Mouse (Mus musculus) retina, postnatal 7 days (tissue): Measurements from ENCODE around the gene Atp1a2.

ENCODE experiments used
- DNase-seq: peaks from one replicate; pipeline ENCODE4 v3.0.0-alpha.2; 2012; ENCODE audit warnings: low read depth, low spot score

Atp1a2 gene

DNA sequence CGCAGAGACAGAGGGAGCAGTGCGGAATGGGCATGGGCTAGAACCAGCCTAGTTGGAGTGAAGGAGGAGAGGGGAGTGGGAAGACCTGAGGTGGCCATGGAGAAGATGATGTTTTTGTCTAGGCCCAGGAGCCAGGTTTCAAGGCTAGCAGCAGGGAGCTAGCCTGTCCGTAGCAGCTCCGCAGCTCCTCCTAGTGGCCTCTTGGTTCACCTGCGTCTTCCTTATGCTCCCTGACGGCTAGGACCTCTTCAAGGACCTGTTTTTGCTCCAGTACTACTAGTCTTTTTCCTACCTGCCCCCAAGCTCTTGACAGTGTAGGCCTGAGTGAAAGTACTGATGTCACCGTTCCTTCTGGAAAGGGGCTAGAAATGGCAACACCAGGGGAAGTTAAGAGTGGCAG lies 26.9 kb upstream of the Atp1a2 start:
- peak; percentile 73 for DNase-seq

DNA sequence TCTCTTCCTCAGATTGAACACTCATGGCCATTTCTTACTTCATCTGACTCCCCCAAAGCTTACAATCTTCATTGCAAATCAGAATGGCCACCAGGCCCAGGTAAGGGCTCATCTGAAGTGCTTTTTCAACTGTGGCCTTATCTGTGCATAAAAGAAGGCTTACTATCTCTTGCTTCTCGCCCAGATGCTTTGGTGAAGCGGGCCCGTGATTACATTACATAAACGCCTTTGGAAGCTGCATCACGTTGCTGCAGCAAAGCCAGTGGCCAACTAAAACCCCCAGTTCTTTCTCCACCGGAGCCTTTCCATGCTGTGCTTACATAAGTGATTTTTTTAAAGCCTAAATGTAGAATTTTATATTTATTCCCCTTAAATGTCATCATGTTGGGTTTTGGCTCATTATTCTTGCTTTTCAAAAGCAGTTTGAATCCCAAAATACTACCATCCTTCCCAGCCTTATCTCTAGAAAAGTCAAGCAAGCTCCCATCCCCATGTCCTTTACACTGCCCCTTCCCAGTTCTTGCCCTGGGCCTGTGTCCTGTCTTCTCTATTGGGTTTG lies 26.0 kb upstream of the Atp1a2 start:
- no peak for DNase-seq

DNA sequence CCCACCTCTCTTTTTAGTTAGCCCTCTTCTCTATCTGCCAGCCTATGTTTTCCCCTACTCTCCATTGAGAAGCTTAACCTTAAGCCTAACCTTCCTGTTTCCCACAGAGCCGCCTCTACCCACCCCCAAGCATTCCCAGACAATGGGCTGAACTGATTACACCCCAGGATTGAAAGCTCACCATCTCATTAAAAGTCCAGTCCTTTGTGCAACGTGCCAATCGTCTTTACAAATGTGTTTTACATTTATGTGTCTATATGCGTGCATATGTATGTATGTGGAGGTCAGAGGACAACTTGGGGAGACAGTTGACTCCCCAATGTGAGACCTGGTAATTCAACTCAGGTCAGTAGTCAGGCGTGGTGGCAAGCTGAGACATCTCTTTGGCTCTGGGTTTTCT lies 25.4 kb upstream of the Atp1a2 start:
- no peak for DNase-seq

DNA sequence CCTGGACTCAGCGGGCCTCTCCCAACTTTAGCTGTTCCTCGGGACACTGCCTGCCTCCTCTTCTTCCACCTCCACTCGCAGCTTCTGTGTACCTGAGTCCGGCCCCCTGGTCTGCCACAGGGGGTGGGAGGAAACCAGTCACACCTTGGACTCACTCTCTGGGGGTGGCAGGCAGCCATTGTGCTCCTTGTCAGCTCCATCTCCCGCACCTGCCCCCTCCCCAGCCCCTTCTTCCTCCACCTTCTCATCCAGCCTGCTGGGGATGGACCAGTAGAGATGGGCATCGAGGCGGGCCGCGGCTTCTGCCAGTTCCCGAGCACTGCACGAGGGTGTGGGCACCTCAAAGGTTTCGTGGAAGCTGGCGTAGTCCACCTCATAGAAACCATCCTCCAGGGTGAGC lies 24.9 kb upstream of the Atp1a2 start:
- no peak for DNase-seq

DNA sequence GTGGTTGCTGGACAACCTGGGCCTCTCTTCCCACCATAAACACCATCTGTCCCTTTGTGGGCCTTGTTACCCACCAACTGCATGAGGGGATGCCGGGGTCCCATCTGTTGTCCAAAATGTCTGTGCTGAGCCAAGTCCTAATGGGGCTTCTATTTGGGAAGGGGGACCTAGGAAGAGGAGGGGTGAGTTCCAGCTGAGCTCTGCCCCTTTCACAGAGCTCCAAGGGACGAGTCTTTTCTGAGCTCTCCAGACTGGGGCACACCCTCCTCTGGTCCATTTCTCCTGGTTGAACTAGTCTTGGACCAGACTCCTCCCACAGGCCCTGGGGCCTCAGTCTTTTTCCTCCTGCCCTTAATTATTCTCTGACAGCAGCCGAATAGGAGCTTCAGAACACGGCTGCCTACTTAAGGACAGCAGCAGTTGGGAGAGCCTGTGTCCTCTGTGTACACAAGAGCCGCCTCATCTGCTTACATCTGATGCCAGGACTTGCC lies 22.1 kb upstream of the Atp1a2 start:
- DNase-seq = no peak

GRCm38 (mm10) chr1:172319346-172319745 lies 21.5 kb upstream of the Atp1a2 start:
- no peak for DNase-seq

DNA sequence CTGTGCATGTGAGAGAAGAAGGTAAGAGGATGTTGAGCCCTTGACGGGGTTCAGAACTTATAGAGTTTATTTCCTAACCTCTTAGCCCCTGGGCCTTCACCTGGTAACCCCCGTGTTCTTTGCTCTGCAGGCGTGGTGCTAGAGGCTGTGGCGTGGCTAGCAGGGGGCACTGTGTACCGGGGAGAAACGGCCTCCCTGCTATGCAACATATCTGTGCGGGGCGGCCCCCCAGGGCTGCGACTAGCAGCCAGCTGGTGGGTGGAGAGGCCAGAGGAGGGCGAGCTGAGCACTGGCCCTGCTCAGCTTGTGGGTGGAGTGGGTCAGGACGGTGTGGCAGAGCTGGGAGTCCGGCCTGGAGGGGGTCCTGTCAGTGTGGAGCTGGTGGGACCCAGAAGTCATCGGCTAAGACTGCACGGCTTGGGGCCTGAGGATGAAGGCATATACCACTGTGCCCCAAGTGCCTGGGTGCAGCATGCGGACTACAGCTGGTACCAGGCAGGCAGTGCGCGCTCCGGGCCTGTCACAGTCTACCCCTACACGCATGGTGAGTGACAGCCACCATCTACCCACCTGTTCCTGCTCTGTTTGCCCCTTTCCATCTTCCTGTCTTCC lies 20.7 kb upstream of the Atp1a2 start:
- DNase-seq = no peak

GRCm38 (mm10) chr1:172317946-172318345 lies 20.1 kb upstream of the Atp1a2 start:
- DNase-seq = no peak

GRCm38 (mm10) chr1:172317431-172317830 lies 19.6 kb upstream of the Atp1a2 start:
- no peak for DNase-seq

DNA sequence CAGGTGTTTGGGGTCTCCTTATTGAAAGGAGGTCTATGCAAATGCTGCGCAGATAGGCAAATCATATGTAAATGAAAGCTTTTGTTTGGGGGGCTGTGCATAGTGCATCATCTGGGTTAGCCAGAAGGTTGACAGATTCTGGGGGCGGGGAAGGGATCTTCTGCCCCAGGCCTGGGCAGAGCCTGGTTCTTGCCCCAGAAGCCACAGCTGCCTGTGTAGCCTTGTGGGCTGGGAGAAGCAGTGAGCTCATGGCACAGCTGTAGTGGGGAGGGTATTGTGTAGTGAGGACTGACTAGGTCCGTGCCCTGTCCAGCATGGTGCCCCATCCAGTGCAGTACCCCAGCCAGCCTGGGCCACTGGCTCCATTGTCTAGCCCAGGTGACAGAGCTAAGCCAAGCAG lies 17.0 kb upstream of the Atp1a2 start:
- no peak for DNase-seq

- no peak for DNase-seq
Measured at GRCm38 (mm10) chr1:172313613-172314411, 15.9 kb upstream of the Atp1a2 start.

DNA sequence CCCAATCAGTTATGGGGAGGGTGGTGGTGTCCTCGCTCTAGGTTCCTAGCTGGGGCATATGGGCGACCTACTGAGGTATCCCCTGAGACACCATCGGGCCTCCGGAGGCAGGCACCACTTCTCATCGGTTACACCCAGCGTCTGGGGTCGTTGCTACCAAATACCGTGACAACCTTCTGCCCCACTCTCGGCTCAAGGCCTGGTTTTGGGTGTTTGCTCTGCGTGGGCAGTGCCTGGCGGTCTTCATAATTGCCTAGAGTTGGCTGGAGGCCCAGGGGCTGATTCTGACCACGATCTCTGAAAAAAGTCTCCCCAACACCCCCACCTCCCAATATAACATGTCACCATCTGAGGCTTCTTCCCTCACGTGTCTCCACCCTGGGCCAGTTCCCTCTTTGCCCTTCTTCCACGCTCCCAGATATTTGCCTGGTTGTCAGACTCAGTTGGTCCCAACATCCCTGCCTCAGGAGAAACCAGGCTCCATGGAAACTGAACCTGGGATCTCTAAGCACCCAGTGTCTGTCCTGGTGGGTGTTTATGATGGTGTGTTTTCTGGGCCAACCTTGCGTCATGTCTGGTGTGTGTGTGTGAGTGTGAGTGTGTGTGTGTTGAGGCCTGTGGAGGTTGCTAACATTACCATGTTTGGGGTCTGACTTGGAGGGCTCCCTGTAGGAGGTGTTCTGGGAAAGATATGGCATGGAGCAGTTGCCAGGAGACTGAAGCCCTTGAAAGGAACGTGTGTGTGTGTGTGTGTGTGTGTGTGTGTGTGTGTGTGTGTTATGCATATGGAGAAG lies 15.1 kb upstream of the Atp1a2 start:
- DNase-seq = no peak

DNA sequence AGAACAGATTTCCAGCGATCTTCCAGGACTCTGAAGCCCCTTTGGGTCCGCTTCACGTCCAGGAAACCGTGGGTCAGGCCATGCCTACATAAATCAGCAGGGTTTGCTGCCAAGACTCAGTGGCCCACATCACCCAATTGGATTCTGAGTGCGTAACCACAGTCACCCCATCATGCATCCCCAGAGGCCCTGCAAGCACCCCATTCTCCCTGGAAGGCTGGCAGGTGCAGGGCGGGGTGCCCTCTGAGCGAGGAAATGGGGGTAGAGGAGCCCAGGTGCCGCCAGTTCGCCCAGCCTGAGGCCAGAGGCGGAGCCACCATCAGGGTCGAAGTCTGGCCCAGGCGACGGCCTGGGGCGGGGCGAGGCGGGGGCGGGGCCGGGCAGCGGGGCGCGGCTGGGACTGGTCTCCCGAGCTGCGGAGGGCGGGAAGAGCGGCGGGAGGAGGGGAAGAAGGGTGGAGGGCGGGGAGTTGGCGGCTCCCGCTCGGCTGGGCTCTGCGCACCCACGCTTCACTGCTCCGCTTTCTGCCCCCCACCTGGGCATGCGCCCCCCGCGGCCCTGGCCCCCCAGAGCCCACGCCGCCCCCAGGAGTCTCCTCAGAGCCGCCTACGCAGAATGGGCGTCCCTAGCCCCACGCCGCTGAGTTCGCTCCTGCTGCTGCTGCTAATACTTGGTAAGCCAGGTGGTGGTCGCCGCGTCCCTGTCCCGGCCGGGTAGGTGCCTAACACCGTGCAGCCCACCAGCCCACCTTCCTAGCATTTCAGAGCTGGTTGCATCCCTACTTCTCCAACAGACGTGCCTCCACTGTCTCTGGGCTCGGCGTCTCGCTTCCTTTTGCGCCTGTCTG lies 14.3 kb upstream of the Atp1a2 start:
- peak; percentile 69 for DNase-seq

- no peak for DNase-seq
Measured at GRCm38 (mm10) chr1:172311248-172311906, 13.5 kb upstream of the Atp1a2 start.

DNA sequence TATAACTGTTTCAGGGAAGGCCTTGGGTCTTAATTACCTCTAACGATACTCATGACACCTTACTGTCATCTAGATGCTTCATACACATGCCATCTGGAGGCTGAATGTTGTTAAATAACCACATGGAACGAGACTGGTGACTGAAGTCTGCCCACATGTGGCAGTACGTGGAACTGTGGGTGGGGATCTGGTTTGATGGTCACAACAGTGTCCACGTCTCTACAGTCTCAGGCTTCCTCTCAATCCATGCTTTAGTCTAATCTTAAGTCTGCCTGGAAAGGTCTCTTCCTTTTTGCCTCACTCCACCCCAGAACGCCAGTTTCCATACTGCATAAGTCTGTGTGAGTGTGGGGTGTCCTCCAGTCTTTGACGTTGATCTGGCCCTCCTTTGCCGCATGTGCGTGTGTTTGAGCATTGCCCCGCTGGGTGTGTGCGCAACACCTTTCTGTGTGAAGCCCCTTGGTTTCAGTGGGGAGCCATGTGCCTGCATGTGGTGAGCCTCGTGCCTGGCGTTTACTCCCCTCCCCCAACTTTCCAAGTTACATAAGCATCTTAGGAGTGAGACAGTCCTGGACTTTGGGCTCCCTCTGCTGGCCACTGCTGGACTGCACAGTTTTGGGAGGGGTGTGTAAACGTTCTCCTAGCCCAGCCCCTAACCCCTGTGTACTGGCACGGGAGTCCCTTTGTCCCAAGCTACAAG lies 12.0 kb upstream of the Atp1a2 start:
- DNase-seq = peak; percentile 95

DNA sequence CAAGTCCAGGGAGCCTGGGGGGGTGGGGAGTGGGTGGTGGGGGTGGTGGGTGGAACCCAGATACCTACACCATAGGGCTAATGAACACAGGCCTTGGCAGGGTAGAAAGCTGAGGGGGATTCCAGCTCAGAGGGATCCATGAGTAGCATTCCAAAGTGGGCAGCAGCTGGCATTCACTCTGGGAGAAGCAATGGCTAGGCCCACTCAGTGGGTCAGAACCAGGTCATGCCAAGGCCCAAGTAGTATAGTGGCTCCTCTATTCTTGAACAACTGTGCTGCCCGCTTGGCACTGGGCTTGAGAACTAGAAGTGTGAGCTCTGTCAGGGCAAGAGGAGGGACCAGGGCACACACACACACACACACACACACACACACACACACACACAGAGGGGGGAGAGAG lies 10.5 kb upstream of the Atp1a2 start:
- no peak for DNase-seq

DNA sequence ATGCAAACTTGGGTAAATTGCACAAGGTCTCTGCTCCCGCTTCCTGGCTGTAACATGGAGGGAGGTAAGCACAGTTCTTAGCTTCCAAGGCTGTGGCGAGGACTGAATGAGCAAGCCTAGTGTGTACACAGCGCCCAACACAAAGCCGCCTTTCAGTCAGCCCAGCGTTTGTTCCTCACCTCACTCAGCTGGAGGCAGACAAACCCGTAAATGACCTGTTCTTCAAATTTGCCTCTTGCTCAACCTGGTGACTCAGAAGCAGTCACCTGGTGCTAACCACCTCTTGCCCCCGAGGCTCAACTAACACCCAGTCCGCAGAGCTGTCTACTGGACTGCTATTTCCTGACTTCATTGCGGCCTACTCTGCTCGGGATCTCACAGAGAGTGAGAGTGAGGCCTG lies 10.1 kb upstream of the Atp1a2 start:
- DNase-seq = no peak

DNA sequence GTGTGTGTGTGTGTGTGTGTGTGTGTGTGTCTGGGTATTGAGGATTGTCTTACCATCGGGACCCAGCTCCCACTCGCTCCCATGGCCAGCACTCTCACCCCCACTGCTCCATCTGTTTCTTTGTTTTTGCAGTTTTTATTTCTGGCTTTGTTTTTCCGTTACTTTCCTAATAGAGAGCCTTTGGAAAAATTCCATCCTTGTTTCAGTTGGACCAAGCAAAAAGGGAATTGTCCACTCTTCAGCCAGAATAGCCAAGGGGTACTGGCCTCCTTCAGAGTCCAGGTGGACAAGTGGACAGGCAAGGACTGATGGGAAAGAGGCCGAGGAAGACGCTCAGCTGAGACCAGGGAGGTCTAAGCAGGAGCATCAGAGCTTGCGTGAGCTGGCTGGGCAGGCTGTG lies 9.0 kb upstream of the Atp1a2 start:
- DNase-seq = no peak

GRCm38 (mm10) chr1:172306196-172306595 lies 8.3 kb upstream of the Atp1a2 start:
- no peak for DNase-seq

- DNase-seq = no peak
Measured at GRCm38 (mm10) chr1:172305635-172306034, 7.8 kb upstream of the Atp1a2 start.
